Mouse (Mus musculus) CH12.LX (cell line): ENCODE data around the gene Jkamp.
"Not testable (repeated sequence)": the region's sequence is repeated elsewhere in the genome, so short reads cannot be mapped to it uniquely, and the experiment has no call there.

ENCODE experiments used
- MAFK ChIP-seq: IDR thresholded peaks from 2 replicates; pipeline ENCODE4 v1.6.1; 2011; ENCODE audit warnings: low read length, improper control_type of control experiment; ENCODE audit not compliant: insufficient replicate concordance
- POLR2A ChIP-seq: IDR thresholded peaks from 2 replicates; pipeline ENCODE4 v1.6.1; 2011; ENCODE audit warnings: low read depth, mild to moderate bottlenecking, improper control_type of control experiment, low read length
- ZC3H11A ChIP-seq: IDR thresholded peaks from 2 replicates; pipeline ENCODE4 v1.6.1; 2012; ENCODE audit warnings: low read depth, mild to moderate bottlenecking, inconsistent platforms, low read length, improper control_type of control experiment
- ZNF384 ChIP-seq: IDR thresholded peaks from 2 replicates; pipeline ENCODE4 v1.6.1; 2012; ENCODE audit warnings: low read depth, low read length, improper control_type of control experiment, inconsistent platforms

- not testable (repeated sequence) for TF ChIP-seq ZNF384, MAFK, POLR2A, ZC3H11A
Measured at GRCm38 (mm10) chr12:72050156-72050555, 35.2 kb upstream of the Jkamp start.
